Mouse (Mus musculus): ENCODE data around the gene Hes3. TPM values are rescaled to one million over a fixed set of nuclear protein-coding genes. Genes with fewer than 3 reads are reported as not detected.

Gene Hes3
- polyA plus RNA-seq, 1 experiment from 2014 or later = 0.43 TPM

DNA sequence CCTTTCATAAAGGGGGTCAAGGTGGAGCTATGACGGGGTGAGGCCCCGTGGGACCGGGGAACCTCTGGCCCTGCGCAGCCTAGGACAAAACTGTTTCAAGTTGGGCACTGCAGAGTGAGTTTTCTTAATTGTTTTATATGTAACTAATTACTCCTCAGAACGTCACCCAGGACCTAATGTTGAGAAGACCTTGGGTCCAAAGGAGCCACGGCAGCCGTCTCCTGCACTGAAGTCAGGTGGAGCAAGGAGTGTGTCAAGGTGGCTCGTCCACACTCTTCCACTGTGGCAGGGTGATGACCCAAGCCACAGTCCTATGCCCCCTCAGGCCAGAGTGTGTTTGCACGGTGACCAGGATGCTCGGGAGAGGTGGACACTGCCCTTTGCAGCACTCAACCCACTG lies 11.7 kb upstream of the Hes3 start:
- peaks cover 8% of the 10 kb centered on the region for H3K4me1 ChIP-seq
- no peaks in the 10 kb centered on the region for H3K9me3 ChIP-seq
- no peak overlapping the region for H3K27ac ChIP-seq
- H3K36me3 ChIP-seq (replicated peaks) = peaks cover 57% of the 10 kb centered on the region
- ATAC-seq (ENCODE audit: low FRiP score) = no peak
- WGBS = 96% methylated on average over 10 of the region's 10 CpGs
- H3K4me2 ChIP-seq = no peak overlapping the region
- H3K9ac ChIP-seq = no peak overlapping the region
- 0 out of 2 replicates have a peak, but pooled peaks cover 6% of the 10 kb centered on the region for H3K27me3 ChIP-seq
- H3K4me3 ChIP-seq (replicated peaks) = no peak overlapping the region

DNA sequence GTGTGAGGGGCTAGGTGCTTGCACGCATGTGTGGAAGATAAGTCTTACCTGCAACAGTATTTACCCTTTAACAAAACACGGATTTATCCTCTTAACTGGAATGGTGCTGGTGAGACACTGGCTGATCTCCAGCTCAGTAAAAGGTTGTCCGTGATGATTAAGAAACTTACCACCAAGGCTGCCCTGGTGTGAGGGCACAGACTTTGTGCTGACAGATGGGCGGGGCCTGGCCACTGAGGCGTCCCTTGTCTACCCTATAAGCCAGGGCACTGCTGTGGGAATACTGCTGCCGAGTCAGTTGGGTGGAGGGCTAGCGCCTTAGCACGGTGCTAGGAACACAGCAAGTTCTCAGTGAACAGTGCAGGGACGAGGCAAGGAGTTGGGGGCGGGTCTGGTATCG lies 10.6 kb upstream of the Hes3 start:
- Histone ChIP-seq H3K4me2 (no peak overlapping the region), H3K4me3 (replicated peaks) (no peak overlapping the region), H3K9me3 (no peaks in the 10 kb centered on the region), H3K36me3 (replicated peaks) (peaks cover 57% of the 10 kb centered on the region), H3K9ac (no peak overlapping the region), H3K4me1 (peaks cover 14% of the 10 kb centered on the region), H3K27me3 (0 out of 2 replicates have a peak, but pooled peaks cover 6% of the 10 kb centered on the region), H3K27ac (no peak overlapping the region)
- WGBS = 71% methylated on average over 11 of the region's 11 CpGs
- no peak for ATAC-seq (ENCODE audit: low FRiP score)

DNA sequence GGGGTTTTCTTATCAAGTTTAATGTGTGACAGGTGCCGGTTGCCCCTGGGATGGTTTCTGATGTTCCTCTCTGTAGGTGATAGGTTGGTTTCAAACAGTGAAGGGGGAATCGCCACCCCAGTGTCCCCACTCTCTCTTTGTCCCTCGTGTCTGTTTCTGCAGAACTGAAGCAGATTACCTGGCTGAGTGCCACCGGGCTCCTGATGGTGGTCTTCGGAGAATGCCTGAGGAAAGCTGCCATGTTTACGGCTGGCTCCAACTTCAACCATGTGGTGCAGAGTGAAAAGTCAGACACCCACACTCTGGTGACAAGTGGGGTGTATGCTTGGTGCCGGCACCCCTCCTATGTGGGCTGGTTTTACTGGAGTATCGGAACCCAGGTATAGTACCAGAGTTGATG lies 8.9 kb upstream of the Hes3 start:
- no peak overlapping the region for H3K9ac ChIP-seq
- ATAC-seq (ENCODE audit: low FRiP score) = no peak
- no peak overlapping the region for H3K4me2 ChIP-seq
- peaks cover 57% of the 10 kb centered on the region for H3K36me3 ChIP-seq (replicated peaks)
- no peak overlapping the region for H3K27ac ChIP-seq
- WGBS = 97% methylated on average over 8 of the region's 8 CpGs
- H3K9me3 ChIP-seq = no peaks in the 10 kb centered on the region
- H3K27me3 ChIP-seq = peaks cover 18% of the 10 kb centered on the region
- no peak overlapping the region for H3K4me3 ChIP-seq (replicated peaks)
- peaks cover 18% of the 10 kb centered on the region for H3K4me1 ChIP-seq

DNA sequence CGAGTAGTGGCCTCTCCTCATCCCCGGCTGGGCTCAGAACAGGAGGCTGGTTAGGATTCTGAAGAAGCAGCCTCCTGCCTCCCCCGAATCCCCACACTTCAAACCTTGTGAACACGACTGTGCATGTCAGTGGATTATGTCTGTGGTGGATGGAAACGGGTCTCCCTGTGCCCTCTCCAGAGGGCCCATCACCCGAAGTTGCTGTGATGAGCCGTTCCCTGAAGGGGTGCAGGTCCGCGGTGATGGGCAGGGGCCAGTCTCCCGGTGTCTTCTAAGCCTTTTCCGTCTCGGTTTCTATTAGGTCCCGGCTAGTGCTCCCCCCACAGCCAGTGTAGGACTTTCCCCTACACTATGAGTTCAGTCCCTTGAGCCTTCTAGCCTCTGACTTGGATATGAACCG lies 7.4 kb upstream of the Hes3 start:
- peaks cover 45% of the 10 kb centered on the region for H3K36me3 ChIP-seq (replicated peaks)
- WGBS = 84% methylated on average over 14 of the region's 14 CpGs
- no peak overlapping the region for H3K27ac ChIP-seq
- peak overlapping the region; percentile 96; the same call in 1 of the 2 replicates for H3K4me3 ChIP-seq (replicated peaks)
- H3K4me2 ChIP-seq = peak overlapping the region; percentile 97; the same call in 1 of the 2 replicates
- H3K27me3 ChIP-seq = peaks cover 34% of the 10 kb centered on the region
- H3K4me1 ChIP-seq = peaks cover 25% of the 10 kb centered on the region
- peak overlapping the region; percentile 45 for H3K9ac ChIP-seq
- no peak for ATAC-seq (ENCODE audit: low FRiP score)
- H3K9me3 ChIP-seq = no peaks in the 10 kb centered on the region

DNA sequence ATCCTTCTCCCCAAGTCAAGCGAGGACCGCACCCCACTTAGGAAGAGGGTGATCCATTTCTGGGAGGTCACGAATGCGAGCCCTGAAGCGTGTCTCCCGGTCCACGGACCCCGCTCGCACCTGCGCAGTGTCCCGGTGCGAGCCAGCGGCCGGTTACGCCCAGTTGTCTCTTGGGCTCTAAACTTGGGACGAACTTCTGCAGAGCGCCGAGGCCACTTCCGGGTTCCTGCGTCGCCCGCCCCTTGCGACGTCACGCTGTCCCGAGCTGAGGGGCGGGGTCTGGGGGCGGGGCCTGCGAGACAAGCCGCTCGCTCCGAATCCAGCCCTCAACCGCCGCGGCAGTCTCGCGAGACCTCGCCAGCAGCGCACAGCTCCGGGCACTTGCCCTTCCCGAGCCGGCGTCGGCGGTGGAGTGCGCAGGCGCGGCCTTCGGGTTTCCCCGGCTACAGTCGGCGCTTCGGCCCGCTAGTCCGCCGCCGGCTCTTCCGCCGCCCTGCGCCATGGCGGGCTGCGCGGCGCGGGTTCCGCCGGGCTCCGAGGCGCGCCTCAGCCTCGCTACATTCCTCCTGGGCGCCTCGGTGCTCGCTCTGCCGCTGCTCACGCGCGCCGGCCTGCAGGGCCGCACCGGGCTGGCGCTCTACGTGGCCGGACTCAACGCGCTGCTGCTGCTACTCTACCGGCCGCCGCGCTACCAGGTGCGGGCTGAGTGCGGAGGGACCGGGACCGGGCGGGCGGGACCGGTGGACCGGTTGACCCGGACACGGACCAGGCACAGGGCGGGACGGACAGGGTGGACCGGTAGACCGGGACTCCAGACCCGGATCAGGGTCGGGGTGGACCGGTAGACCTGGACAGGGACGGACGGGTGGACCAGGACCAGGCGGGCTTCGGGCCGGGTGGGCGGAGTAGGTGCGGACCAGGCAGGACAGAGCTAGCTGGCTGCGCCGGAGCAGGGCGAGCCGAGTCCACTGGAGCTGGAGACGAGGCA lies 5.7 kb upstream of the Hes3 start, which contains the start of gene Icmt:
Icmt (plus strand) TSS at position 354 of the 988 bp plus-strand sequence.
- Histone ChIP-seq H3K9ac (peak within 1 kb of the TSS; percentile 91), H3K27ac (peak within 1 kb of the TSS; percentile 73), H3K4me1 (peaks cover 41% of the 10 kb centered on the region), H3K27me3 (peaks cover 50% of the 10 kb centered on the region), H3K9me3 (no peaks in the 10 kb centered on the region), H3K4me3 (replicated peaks) (peak within 1 kb of the TSS; percentile 96), H3K4me2 (peak within 1 kb of the TSS; percentile 97), H3K36me3 (replicated peaks) (peaks cover 28% of the 10 kb centered on the region)
- peak; percentile 96 for ATAC-seq (ENCODE audit: low FRiP score)
- WGBS = under 1% methylated on average over 119 of the region's 119 CpGs

DNA sequence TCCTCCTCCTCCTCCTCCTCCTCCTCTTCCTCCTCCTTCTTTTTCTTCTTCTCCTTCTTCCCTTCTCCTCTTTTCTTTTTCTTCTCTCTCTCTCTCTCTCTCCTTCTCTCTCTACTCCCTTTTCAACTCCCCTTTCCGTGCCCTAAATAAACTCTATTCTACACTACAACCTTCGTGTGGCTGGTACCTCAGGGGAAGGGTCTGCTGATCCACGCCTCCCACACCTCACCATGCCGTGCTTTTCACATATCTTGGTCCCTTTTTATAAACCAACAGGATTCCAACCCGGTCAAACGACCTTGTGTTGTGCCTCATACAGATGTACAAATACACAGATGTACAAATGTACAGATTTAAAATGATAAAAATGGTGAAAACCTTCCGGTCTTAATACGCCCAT lies 4.9 kb upstream of the Hes3 start:
- H3K4me1 ChIP-seq = peaks cover 49% of the 10 kb centered on the region
- 23% methylated on average over 8 of the region's 8 CpGs for WGBS

DNA sequence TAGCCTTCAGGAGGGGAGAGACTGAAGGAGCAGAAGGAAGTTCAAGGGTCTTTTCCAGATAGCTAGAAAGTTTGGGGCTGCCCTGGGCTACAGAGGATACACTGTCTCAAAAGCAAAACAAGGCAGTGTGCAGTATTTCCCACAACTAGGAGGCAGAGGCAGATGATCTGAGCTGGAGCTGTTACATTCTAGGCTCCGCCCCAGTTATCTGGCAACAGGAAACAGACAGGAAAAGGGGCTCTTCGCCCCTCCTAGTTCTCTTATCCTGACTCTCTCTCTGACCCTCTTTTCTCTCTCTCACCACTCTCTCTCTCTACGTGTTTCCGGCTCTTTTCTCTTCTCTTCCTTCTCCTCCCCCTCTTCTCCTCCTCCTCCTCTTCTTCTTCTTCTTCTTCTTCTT lies 4.5 kb upstream of the Hes3 start:
- 53% methylated on average over 4 of the region's 4 CpGs for WGBS
- H3K36me3 ChIP-seq (replicated peaks) = peaks cover 16% of the 10 kb centered on the region

More for the DNA sequence above, 4.9 kb upstream of the Hes3 start:
- Histone ChIP-seq H3K27me3 (peaks cover 58% of the 10 kb centered on the region), H3K4me3 (replicated peaks) (peak overlapping the region; percentile 96), H3K27ac (no peak overlapping the region), H3K36me3 (replicated peaks) (peaks cover 20% of the 10 kb centered on the region), H3K9ac (peak overlapping the region; percentile 91; the same call in 1 of the 2 replicates), H3K4me2 (peak overlapping the region; percentile 97), H3K9me3 (no peaks in the 10 kb centered on the region)
- no peak for ATAC-seq (ENCODE audit: low FRiP score)

DNA sequence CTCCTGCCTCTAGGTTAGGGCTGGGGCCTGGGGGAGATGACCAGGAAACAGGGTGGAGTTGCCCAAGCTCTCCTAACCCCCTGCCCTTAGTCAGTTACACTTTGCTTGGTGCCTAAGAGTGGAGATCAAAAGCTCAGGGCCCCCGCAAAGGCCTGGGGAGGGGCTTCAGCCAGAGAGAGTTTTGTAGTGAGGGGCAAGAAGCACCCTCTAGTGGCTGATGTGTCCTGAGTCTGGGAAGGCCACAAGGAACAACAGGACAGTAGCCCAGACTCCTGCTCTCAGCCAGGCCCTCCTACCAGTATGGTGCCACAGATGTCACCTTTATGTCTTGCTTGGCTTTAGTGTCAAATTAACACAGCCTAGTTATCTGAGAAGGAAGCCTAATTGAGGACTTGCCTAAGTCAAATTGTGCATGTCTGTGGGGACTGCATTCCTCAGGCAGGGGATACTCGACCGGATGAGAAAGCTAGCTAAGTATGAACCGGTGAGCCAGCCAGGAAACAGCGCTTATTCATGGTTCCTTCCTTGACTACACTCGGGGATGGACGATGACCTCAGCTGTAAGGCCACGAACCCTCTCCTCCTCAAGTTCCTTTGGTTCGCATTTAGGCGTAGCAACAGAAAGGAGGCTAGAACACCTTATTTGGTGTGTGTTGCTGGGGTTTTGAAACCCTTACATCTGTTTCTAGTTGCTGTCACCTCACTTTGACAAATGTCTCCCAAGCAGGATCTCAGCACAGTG lies 2.9 kb upstream of the Hes3 start:
- H3K4me1 ChIP-seq = peaks cover 68% of the 10 kb centered on the region

More for the DNA sequence above, 4.5 kb upstream of the Hes3 start:
- H3K27ac ChIP-seq = no peak overlapping the region
- no peak overlapping the region for H3K4me3 ChIP-seq (replicated peaks)
- H3K9ac ChIP-seq = no peak overlapping the region
- H3K9me3 ChIP-seq = no peaks in the 10 kb centered on the region
- no peak overlapping the region for H3K4me2 ChIP-seq
- H3K27me3 ChIP-seq = peaks cover 63% of the 10 kb centered on the region
- H3K4me1 ChIP-seq = peaks cover 54% of the 10 kb centered on the region
- ATAC-seq (ENCODE audit: low FRiP score) = no peak

DNA sequence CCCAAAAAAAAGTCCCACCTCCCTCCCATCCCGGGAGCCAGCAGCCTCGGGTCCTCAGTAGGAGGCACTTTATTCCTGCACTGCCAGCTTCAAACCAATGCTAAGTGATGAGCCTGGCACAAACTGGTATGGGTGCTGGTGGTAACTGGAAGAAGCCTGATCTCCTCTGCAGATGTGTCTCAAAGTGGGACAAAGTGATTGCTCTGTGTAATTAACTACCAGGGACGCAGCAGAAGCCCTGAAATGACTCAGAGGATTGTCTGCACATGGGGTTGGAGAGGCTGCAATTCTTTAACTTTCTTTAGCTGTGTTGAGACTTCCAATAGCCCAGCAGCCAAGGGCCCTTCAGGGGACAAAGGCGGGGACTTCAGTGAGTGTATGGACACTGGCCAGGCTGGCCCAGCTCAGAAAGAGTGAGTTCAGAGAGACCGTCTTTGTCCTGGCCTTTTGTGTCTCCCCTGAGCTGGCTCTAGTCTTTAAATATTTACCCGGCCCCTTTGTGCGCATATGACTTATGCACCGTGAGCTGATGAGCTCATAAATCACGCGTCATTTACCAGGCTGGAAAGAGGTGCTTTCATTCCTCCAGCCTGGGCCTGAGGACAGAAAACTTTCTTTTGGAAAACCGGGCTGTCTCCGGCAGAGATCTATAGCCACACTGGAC lies 772 bp upstream of the Hes3 start:
- Histone ChIP-seq H3K4me3 (replicated peaks) (no peak overlapping the region), H3K4me1 (peaks cover 67% of the 10 kb centered on the region), H3K27ac (no peak overlapping the region), H3K4me2 (no peak overlapping the region), H3K36me3 (replicated peaks) (no peaks in the 10 kb centered on the region), H3K9ac (0 out of 2 replicates have a peak overlapping the region, but pooled peaks have one; percentile 17), H3K9me3 (no peaks in the 10 kb centered on the region), H3K27me3 (peaks cover 91% of the 10 kb centered on the region)
- 3% methylated on average over 12 of the region's 12 CpGs for WGBS
- ATAC-seq (ENCODE audit: low FRiP score) = no peak

More for the DNA sequence above, 2.9 kb upstream of the Hes3 start:
- Histone ChIP-seq H3K27ac (no peak overlapping the region), H3K36me3 (replicated peaks) (peaks cover 1% of the 10 kb centered on the region; the same call in 1 of the 2 replicates), H3K9me3 (no peaks in the 10 kb centered on the region), H3K9ac (no peak overlapping the region), H3K4me2 (no peak overlapping the region), H3K4me3 (replicated peaks) (no peak overlapping the region), H3K27me3 (peaks cover 78% of the 10 kb centered on the region)
- no peak for ATAC-seq (ENCODE audit: low FRiP score)
- 58% methylated on average over 10 of the region's 10 CpGs for WGBS

DNA sequence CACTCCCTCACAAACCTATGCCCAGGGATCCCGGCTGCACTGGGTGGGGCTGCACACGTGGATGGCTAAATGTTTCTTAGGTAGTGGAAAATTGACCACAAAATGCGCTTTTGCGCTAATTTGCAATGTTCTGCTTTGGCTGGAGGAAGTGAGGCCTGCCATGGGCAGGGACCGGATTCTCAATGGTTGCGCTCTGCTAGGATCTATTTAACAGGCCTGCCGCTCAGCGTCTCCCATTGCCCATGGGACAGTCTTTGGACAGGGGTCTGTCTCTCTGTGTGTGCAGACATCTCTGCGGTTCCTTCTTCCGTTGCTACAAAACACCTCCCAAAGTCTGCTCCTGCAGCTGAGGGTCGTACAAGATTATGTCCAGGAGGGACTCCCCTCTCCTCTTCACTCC lies 471 bp downstream of the Hes3 start:
- 3% methylated on average over 11 of the region's 11 CpGs for WGBS
- Histone ChIP-seq H3K27ac (no peak overlapping the region), H3K9ac (no peak overlapping the region), H3K36me3 (replicated peaks) (no peaks in the 10 kb centered on the region), H3K4me3 (replicated peaks) (peak overlapping the region; percentile 35; the same call in 1 of the 2 replicates), H3K9me3 (no peaks in the 10 kb centered on the region), H3K27me3 (peaks cover 98% of the 10 kb centered on the region), H3K4me1 (peaks cover 76% of the 10 kb centered on the region), H3K4me2 (peak overlapping the region; percentile 61; the same call in 1 of the 2 replicates)
- ATAC-seq (ENCODE audit: low FRiP score) = no peak

DNA sequence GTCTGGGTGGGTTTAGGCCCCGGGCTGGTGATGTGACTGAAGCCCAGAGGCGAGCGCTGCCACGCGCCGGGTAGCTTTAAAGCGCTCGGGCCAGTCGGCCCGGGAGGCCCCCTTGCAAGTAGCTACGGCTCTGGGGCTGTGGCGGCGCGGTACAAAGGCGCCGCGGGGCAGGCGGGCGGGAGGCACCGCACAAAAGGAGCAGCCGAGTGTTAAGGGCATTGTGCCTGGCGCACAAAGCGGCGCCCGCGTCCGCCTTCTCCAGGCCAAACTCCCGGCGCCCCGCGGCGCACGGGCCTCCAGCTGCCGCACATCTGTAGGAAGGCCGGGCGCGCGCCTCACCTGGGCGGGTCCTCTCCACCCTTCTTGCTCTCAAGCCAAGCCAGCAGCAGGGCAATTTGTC lies 1.1 kb downstream of the Hes3 start:
- WGBS = under 1% methylated on average over 39 of the region's 39 CpGs
- Histone ChIP-seq H3K9me3 (no peaks in the 10 kb centered on the region), H3K9ac (peak overlapping the region; percentile 48), H3K4me3 (replicated peaks) (peak overlapping the region; percentile 35), H3K4me1 (peaks cover 77% of the 10 kb centered on the region), H3K4me2 (peak overlapping the region; percentile 61), H3K36me3 (replicated peaks) (no peaks in the 10 kb centered on the region), H3K27me3 (peaks cover 98% of the 10 kb centered on the region), H3K27ac (no peak overlapping the region)
- peak; percentile 61 for ATAC-seq (ENCODE audit: low FRiP score)

Data from forebrain, embryonic 12.5 days (tissue).